Mouse (Mus musculus): Measurements from ENCODE around the gene Slc25a16. TPM values are rescaled to one million over a fixed set of nuclear protein-coding genes. Genes with fewer than 3 reads are reported as not detected.

Gene Slc25a16
- polyA plus RNA-seq, 1 experiment from 2014 or later = 13.5 TPM

GRCm38 (mm10) chr10:62990636-62991035 lies 70.2 kb downstream of the Slc25a16 start:
- Histone ChIP-seq H3K4me2 (no peak overlapping the region), H3K9ac (ENCODE audit: low read depth, low read length) (no peak overlapping the region), H3K36me3 (ENCODE audit: control insufficient read depth, insufficient read depth, low read length) (peaks cover 10% of the 10 kb centered on the region; the same call in 1 of the 2 replicates), H3K4me3 (ENCODE audit: low read depth, low read length) (no peak overlapping the region), H3K4me1 (replicated peaks; ENCODE audit: control insufficient read depth, insufficient read depth, low read length) (no peaks in the 10 kb centered on the region), H3K27me3 (replicated peaks; ENCODE audit: control insufficient read depth, insufficient read depth, low read length) (no peaks in the 10 kb centered on the region), H3K9me3 (ENCODE audit: control insufficient read depth, low read length) (no peaks in the 10 kb centered on the region), H3K27ac (ENCODE audit: low read depth, low read length) (no peak overlapping the region)
- no peak for DNase-seq (ENCODE audit: low spot score)
- 94% methylated on average over 15 of the region's 15 CpGs for WGBS
- ATAC-seq (replicated peaks; ENCODE audit: low FRiP score) = no peak

GRCm38 (mm10) chr10:62993991-62994390 lies 73.6 kb downstream of the Slc25a16 start:
- DNase-seq (ENCODE audit: low spot score) (no peak), ATAC-seq (replicated peaks; ENCODE audit: low FRiP score) (no peak)
- Histone ChIP-seq H3K36me3 (ENCODE audit: control insufficient read depth, insufficient read depth, low read length) (peaks cover 15% of the 10 kb centered on the region; the same call in 1 of the 2 replicates), H3K4me1 (replicated peaks; ENCODE audit: control insufficient read depth, insufficient read depth, low read length) (no peaks in the 10 kb centered on the region), H3K27ac (ENCODE audit: low read depth, low read length) (no peak overlapping the region), H3K27me3 (replicated peaks; ENCODE audit: control insufficient read depth, insufficient read depth, low read length) (no peaks in the 10 kb centered on the region), H3K9ac (ENCODE audit: low read depth, low read length) (no peak overlapping the region), H3K4me3 (ENCODE audit: low read depth, low read length) (no peak overlapping the region), H3K4me2 (no peak overlapping the region), H3K9me3 (ENCODE audit: control insufficient read depth, low read length) (no peaks in the 10 kb centered on the region)
- whole genome bisulfite sequencing = 86% methylated on average over 5 of the region's 9 CpGs

Other genes starting within 250 kb of the Slc25a16 start
- gene Stox1, start 194.5 kb upstream of the Slc25a16 start, polyA plus RNA-seq (2014; fragmentation: Nextera tagmentation; extraction: Ambion mirVana) = 0.47 and 1.0 TPM in 2 replicates
- gene Ccar1, start 128.3 kb upstream of the Slc25a16 start, polyA plus RNA-seq (2014; fragmentation: Nextera tagmentation; extraction: Ambion mirVana) = 116 and 123 TPM in 2 replicates
- gene Tet1, start 11.6 kb upstream of the Slc25a16 start, polyA plus RNA-seq (2014; fragmentation: Nextera tagmentation; extraction: Ambion mirVana) = 11.7 and 12.9 TPM in 2 replicates
- 58.1 and 61.6 TPM in 2 replicates for gene Dna2, start 26.4 kb downstream of the Slc25a16 start, polyA plus RNA-seq (2014; fragmentation: Nextera tagmentation; extraction: Ambion mirVana)
- 5.7 and 9.8 TPM in 2 replicates for gene Rufy2, start 59.6 kb downstream of the Slc25a16 start, polyA plus RNA-seq (2014; fragmentation: Nextera tagmentation; extraction: Ambion mirVana)
- 52.6 and 57.1 TPM in 2 replicates for gene Hnrnph3, start 103.6 kb downstream of the Slc25a16 start, polyA plus RNA-seq (2014; fragmentation: Nextera tagmentation; extraction: Ambion mirVana)
- 0.73 and 1.2 TPM in 2 replicates for gene Pbld2, start 103.7 kb downstream of the Slc25a16 start, polyA plus RNA-seq (2014; fragmentation: Nextera tagmentation; extraction: Ambion mirVana)
- 1.9 and 2.5 TPM in 2 replicates for gene Pbld1, start 139.5 kb downstream of the Slc25a16 start, polyA plus RNA-seq (2014; fragmentation: Nextera tagmentation; extraction: Ambion mirVana)
- not detected in 2 replicates for gene Atoh7, start 179.0 kb downstream of the Slc25a16 start, polyA plus RNA-seq (2014; fragmentation: Nextera tagmentation; extraction: Ambion mirVana)